Mouse (Mus musculus): Measurements from ENCODE around the gene Ankrd36.

DNA sequence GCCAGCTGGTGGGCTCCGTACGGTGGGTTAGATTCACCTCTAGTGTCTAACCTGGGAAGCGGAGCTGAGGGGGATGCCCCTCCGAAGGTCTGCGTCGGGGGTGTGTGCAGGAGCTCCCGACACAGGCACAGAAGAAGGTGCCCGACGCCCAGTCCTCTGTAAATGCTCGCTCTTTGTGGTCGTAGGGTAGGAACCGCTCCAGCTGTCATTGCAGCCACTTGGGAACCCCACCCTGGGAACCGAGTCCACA is 48.3 kb upstream of the Ankrd36 start:
- TF ChIP-seq POLR2A (IDR thresholded peaks at IDR 0.05; ENCODE audit: borderline replicate concordance, extremely low read depth, insufficient read depth, insufficient read length, poor library complexity, severe bottlenecking), result no peak
- TF ChIP-seq CTCF (IDR thresholded peaks at IDR 0.05; ENCODE audit: borderline replicate concordance, extremely low read depth, insufficient read depth, insufficient read length), result no peak

All from brain, embryonic 14.5 days (tissue).